Mouse (Mus musculus) E14TG2a.4 (cell line): ENCODE results near the gene Carmil3.

ENCODE experiments used
- H3K27me3 ChIP-seq: 2 replicates; pipeline ENCODE4 v1.6.1; 2014; ENCODE audit warnings: low read length, control low read depth; ENCODE audit not compliant: insufficient read depth
- H3K36me3 ChIP-seq: 2 replicates; pipeline ENCODE4 v1.6.1; 2014; ENCODE audit warnings: low read length, control low read depth; ENCODE audit not compliant: insufficient read depth
- H3K4me1 ChIP-seq: replicated peaks from 2 replicates; pipeline ENCODE4 v1.6.1; 2014; ENCODE audit warnings: low read depth, low read length, control low read depth
- H3K4me3 ChIP-seq: replicated peaks from 2 replicates; pipeline ENCODE4 v1.5.1; 2014; ENCODE audit warnings: mild to moderate bottlenecking, low read length
- H3K9me3 ChIP-seq: 2 replicates; pipeline ENCODE4 v1.6.1; 2014; ENCODE audit warnings: low read length, control low read depth
- CTCF ChIP-seq: conservative IDR thresholded peaks from 2 replicates; pipeline ENCODE4 v1.5.1; 2014; ENCODE audit warnings: low read length
- NANOG ChIP-seq: IDR thresholded peaks from 2 replicates; pipeline ENCODE4 v1.6.1; 2014; ENCODE audit warnings: borderline replicate concordance, low read length, mixed read lengths
- POU5F1 ChIP-seq: IDR thresholded peaks from 2 replicates; pipeline ENCODE4 v1.6.1; 2014; ENCODE audit warnings: low read length, borderline replicate concordance

The Carmil3 gene

DNA sequence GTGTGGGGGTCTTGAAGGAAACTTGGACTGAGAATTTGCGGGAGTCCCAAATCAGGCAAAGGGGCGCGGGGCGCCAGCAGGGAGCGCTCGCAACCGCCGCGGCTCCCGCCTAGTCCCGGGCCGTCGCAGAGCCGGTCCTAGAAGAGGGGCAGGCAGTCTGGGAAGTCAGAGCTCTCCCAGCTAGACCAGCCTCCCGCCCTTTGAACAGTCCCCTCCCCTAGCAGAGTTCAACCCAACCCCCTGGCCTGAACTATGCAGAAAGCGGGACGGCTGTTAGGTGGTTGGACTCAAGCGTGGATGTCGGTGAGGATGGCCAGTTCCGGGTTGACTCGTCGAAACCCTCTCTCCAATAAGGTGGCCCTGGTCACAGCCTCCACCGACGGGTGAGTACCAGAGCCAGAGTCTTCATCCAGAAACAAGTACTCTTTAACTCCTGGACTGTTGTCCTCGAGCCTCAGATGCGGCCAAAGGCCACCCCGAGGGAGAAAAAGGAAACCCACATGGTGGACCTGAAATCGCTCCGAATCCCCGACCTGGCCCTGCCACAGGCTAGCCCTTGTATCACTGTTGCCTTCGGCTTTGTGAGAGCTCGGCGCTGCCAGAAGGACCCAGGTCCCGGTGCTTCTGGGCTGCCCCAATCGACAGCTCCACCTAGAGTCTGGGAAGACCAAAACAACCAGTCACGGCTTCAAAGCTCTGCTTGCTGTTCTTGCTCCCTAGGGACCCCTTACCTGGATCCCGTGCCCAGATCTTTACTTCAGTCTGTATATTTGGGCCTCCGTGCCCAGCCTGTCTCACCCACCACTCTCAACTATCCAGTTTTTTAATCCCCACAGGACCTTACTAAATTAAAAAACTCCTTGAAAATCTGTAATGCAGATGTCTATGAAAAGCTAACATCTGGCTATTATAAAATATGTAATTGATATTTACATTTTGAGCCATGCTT lies 11.5 kb upstream of the Carmil3 start, which contains the start of gene Dhrs4:
Gene Dhrs4 (plus strand): TSS at position 108 of the 949 bp plus-strand sequence.
- Histone ChIP-seq H3K4me1 (peaks cover 24% of the 10 kb centered on the region), H3K4me3 (peak within 1 kb of the TSS; percentile 86), H3K27me3 (0 out of 2 replicates have a peak, but pooled peaks cover 2% of the 10 kb centered on the region), H3K36me3 (peaks cover 23% of the 10 kb centered on the region), H3K9me3 (peaks cover 10% of the 10 kb centered on the region)
- no peak for TF ChIP-seq POU5F1
- peak; percentile 43 for TF ChIP-seq CTCF
- no peak for TF ChIP-seq NANOG

DNA sequence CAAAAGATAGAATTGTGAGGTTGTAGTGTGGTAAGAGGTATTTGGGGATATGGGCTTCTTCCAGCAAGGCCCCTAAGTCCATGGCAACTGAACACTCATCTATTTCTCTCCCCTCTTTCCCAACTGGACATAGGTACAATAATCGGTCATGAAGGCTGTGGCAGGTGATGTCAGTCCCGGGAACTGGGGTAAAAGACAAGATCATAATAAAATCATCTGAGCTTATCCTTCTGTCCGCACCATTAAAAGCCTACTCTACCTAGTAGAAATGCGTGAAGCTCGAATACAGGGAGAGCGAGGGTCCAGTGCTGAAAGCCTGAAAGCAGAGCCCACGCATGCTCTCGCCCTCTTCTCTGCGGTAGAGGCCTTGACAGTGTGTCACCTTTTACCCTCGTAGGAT lies 10.8 kb upstream of the Carmil3 start:
- Histone ChIP-seq H3K36me3 (peaks cover 29% of the 10 kb centered on the region), H3K4me1 (peaks cover 24% of the 10 kb centered on the region), H3K4me3 (no peak overlapping the region; the same call in 1 of the 2 replicates), H3K9me3 (peaks cover 17% of the 10 kb centered on the region), H3K27me3 (0 out of 2 replicates have a peak, but pooled peaks cover 2% of the 10 kb centered on the region)
- no peak for TF ChIP-seq POU5F1

DNA sequence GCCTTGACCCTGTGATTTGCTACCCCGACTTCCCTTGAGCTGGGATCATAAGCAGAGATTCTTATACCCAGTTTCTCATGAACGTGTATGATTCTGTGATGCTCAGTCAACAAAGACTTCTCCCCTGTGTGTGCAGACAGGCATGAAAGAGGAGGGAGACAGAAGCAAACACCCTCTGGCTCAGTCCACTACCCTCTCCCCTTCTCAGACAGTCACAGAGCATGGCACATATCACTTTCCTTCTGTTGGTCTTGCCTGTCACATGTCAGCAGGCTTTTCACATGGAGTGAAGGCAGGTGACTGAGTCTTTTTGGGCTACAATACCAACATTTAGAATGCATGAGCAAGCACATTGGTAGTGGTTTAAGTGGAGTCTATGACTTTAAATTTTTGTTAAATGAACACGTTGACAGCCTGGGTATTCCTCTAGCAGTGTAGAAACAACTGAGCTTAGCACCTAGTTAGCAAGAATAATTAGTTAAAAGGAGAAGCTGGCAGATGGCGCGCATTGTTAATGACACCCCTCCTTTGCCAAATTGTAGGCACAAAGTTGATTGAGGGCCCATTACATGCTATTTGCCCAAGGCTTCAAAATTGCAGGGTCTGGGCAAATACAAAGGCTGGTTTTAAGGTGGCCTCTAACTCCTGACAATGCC lies 5.9 kb upstream of the Carmil3 start:
- H3K27me3 ChIP-seq, result peaks cover 4% of the 10 kb centered on the region; the same call in 1 of the 2 replicates
- no peak overlapping the region for H3K4me3 ChIP-seq
- TF ChIP-seq CTCF (no peak), POU5F1 (no peak), NANOG (no peak)
- peaks cover 10% of the 10 kb centered on the region for H3K4me1 ChIP-seq
- H3K36me3 ChIP-seq, result peaks cover 29% of the 10 kb centered on the region
- peaks cover 20% of the 10 kb centered on the region for H3K9me3 ChIP-seq

DNA sequence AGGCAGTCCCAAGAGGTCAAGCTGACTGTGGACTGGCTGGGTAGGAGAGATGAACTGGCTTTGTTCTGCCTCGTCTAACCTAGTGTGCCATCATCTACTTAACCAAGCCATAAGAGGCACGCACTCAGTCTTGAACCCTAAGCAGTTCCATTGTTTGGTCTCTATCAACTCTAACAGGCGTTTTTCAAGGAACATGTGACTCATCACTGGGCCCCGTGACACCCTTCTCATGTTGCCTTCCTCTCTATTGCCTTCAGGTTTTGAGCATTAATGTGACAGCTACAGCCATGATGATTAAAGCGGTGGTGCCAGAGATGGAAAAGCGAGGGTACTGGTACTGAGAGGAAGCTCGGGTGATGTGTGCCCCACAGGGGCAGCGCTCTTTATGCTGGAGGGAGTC lies 3.6 kb upstream of the Carmil3 start:
- TF ChIP-seq NANOG (no peak), POU5F1 (no peak), CTCF (no peak)
- peaks cover 19% of the 10 kb centered on the region for H3K27me3 ChIP-seq

DNA sequence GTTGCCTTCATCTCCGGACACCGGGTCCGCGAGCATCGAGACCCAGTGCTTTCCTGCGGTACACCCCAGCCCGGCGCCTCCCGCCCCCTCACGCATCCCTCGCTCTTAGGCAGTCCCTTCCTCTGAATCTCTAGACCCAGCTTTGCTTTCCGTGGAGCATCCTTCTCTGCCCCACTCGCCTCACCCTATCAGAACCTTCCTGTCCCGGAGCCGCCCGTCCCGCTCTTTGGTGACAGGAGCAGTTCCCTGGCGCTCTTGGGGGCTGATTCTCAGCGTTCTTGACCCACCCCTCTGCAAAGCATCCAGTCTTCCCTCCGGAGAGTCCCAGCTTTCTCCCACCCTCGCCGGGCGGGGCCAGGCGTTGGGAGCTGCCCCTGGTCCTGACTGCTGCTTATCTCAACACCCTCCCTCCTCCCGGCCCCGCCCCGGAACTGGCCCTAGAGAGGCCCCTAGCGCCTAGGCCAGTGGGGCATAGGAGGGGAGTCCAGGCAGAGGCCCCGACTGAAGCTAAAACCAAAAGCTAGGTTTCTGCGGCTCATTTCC lies 911 bp downstream of the Carmil3 start:
- H3K9me3 ChIP-seq, result no peaks in the 10 kb centered on the region
- peaks cover 58% of the 10 kb centered on the region for H3K27me3 ChIP-seq
- H3K36me3 ChIP-seq, result no peaks in the 10 kb centered on the region
- H3K4me3 ChIP-seq, result peak overlapping the region; percentile 88
- TF ChIP-seq NANOG, result no peak
- no peak for TF ChIP-seq POU5F1
- no peak for TF ChIP-seq CTCF
- H3K4me1 ChIP-seq, result peaks cover 47% of the 10 kb centered on the region

More for the DNA sequence above, 3.6 kb upstream of the Carmil3 start:
- peaks cover 19% of the 10 kb centered on the region for H3K9me3 ChIP-seq
- no peak overlapping the region for H3K4me3 ChIP-seq
- H3K36me3 ChIP-seq, result peaks cover 10% of the 10 kb centered on the region; the same call in 1 of the 2 replicates
- H3K4me1 ChIP-seq, result peaks cover 19% of the 10 kb centered on the region

DNA sequence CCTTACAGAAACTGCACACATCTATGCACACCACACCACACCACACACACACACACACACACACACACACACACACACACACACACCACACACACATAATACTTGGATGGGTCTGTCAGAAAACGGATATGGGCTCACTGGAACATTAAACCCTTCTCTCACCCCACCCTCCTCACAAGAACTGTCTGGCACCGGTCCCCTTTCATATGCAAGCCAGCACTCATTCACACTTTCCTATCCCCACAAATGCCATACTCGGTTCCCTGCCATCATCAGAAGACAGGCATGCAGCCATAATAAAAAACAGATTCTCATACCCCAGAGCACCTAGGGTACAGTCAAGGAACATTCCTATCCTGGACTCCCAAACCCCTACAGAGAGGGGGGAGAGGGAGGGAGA lies 1.7 kb downstream of the Carmil3 start:
- H3K4me1 ChIP-seq, result peaks cover 55% of the 10 kb centered on the region
- no peak overlapping the region for H3K4me3 ChIP-seq
- no peaks in the 10 kb centered on the region for H3K9me3 ChIP-seq
- H3K36me3 ChIP-seq, result no peaks in the 10 kb centered on the region
- TF ChIP-seq NANOG (no peak), POU5F1 (no peak), CTCF (no peak)
- peaks cover 64% of the 10 kb centered on the region for H3K27me3 ChIP-seq

DNA sequence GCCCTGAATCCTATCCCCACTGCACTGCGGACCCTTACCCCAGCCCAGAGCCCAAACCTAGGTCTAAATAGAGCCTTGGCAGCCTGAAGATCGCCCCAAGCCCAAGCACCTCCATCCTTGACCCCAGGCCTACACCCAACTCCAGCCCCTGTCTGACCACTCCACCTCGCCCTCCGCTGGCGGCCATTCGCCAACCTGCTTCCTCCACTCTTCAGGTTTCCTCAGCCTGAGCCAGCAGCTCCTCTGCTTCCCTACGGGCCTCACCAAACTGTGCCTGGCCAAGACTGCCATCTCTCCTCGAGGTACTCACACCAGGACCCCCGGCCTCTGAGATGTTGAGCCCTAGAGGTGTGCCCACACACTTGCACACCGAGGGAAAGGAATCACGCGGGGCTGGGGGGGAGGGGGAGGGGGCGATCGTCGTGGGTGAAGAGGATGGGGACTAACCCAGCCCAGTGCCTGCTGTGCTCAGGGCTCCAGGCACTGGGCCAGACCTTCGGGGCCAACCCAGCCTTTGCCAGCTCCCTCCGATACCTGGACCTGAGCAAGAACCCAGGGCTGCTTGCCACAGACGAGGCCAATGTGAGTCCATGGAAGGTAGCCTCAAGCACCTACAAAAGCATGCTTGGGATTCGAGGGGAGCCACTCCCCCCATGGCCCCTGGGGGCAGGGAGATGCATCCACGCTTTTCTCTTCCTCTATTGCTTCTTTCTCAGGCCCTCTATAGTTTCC lies 5.2 kb downstream of the Carmil3 start:
- Histone ChIP-seq H3K27me3 (peaks cover 75% of the 10 kb centered on the region), H3K4me3 (no peak overlapping the region), H3K36me3 (no peaks in the 10 kb centered on the region), H3K9me3 (no peaks in the 10 kb centered on the region), H3K4me1 (peaks cover 68% of the 10 kb centered on the region)
- TF ChIP-seq POU5F1 (no peak), CTCF (no peak), NANOG (no peak)
